Mouse (Mus musculus) embryonic fibroblast, embryonic 13.5 days (primary cell): ENCODE measurements at regions not wholly inside any gene's neighbourhood (a gene's known extent, or its start where the extent isn't known, plus 50 kb on each side); places are given as distances from the start of the nearest gene placed in this dataset.

ENCODE experiments used
- H3K27ac ChIP-seq: 2 replicates; pipeline ENCODE4 v1.5.1; 2012; ENCODE audit warnings: low read length, control low read depth, inconsistent platforms; ENCODE audit not compliant: insufficient read depth
- H3K4me1 ChIP-seq: 2 replicates; pipeline ENCODE4 v1.6.1; 2011; ENCODE audit warnings: low read length; ENCODE audit not compliant: control insufficient read depth, insufficient read depth
- H3K4me3 ChIP-seq: 2 replicates; pipeline ENCODE4 v1.5.1; 2011; ENCODE audit warnings: mild to moderate bottlenecking, control low read depth, low read length; ENCODE audit not compliant: insufficient read depth
- CTCF ChIP-seq: IDR thresholded peaks from 2 replicates; pipeline ENCODE4 v1.5.1; 2011; ENCODE audit warnings: mild to moderate bottlenecking, control low read depth, low read length, moderate library complexity, borderline replicate concordance; ENCODE audit not compliant: insufficient read depth
- POLR2A ChIP-seq: IDR thresholded peaks from 2 replicates; pipeline ENCODE4 v1.6.1; 2011; ENCODE audit warnings: low read depth, mild to moderate bottlenecking, control low read depth, low read length, moderate library complexity

DNA sequence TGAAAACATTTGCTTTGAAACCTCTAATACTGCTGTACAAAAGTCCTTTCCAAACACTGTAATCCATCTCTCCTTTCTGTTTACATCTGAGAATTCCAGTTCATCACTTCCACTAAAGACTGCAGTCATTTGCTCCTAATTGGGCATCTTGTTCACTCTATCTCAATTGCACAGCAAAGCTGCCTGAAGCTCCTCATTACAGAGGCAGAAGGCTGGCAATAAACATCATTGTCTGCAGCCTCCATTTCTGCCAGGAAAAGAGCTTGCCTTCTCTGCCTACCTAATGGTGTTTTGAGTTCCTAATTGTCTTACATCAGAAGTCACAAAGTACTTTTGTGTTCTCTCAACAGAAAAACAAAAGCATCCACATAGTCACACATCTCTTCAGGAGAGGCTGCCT lies 207.7 kb downstream of the Kcnj2 start:
- Histone ChIP-seq H3K27ac (no peak overlapping the region), H3K4me1 (no peaks in the 10 kb centered on the region), H3K4me3 (no peak overlapping the region)
- no peak for TF ChIP-seq POLR2A
- TF ChIP-seq CTCF = no peak

DNA sequence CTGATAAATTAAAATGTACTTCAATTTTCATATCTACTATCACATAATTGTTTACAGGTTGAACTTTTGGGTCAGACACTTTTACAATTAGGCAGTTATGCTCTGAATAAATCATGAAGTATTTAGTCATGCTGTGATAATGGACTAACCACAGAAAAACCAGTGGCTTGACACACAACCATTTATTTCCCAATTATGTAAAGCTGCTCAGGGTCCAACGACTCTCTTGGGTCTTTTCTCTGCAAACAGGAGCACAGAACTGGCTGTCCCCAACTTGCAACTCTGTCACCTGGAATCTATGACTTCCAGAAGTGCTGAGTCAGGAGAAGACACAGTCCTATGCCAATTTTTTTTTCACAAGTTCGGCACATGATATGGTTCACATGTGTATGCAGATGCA lies 214.8 kb downstream of the Kcnj2 start:
- Histone ChIP-seq H3K4me3 (no peak overlapping the region), H3K27ac (no peak overlapping the region), H3K4me1 (no peaks in the 10 kb centered on the region)
- TF ChIP-seq POLR2A = no peak
- no peak for TF ChIP-seq CTCF

DNA sequence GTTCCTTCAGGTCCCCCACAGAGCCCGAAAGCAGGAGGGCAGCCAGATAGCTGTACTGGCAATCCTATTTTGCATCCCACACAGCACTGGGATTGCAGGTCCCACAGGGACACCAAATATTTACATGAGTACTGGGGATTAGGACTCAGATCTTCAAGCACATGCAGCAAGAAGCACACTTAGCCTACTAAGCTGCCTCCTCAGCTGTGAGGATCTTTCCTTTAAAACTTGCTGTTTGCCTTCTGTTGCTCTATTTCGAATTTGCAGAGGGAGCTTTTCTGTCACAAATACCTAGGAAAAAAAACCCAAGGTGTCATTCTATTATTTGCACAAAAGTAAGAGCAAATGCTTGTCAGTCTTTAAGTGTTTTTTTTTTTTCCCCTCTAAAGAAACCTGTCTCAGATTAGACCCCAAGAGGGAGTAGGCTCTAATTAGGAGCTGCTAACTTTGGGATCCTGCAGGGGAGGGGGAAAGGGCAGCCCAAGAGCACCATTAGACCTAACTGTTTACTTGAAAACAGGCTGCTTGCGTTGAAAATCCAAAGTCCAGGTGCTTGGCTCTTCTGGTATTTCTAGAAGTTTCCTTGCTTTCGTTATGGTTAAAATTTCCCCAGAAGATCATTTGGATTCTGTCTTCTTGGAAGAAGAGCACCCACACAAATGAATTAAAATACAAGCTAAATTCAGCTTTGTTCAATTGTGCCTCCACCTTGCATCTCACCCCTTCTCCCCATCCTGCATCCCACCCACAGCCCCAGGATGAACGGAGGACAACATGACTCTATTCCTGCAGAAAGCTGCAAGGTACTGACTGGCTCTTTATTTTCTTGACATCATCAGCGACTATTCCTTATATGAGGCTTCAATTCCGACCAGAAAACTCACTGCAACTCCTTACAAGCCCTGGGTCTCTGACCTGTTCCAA lies 215.5 kb downstream of the Kcnj2 start:
- Histone ChIP-seq H3K27ac (no peak overlapping the region), H3K4me1 (no peaks in the 10 kb centered on the region), H3K4me3 (no peak overlapping the region)
- no peak for TF ChIP-seq POLR2A
- TF ChIP-seq CTCF = no peak

DNA sequence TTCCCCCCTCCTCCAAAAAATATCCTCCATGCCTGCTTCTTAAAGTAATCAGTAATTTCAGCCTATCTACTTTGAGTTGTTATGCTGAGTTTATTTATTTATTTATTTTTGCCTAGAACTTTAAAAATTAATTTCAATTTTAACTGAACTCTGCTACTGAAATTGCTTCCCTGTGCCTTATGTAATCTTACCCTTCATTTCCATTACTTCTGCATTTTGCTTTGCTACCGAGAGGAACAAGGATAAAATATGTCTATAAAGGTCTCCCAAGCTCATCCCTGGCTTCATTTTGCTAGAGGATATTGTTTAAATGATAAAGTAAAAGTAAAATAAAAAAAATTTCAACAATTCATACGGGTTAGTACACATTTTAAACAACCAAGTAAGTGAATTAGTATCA lies 216.3 kb downstream of the Kcnj2 start:
- Histone ChIP-seq H3K4me3 (no peak overlapping the region), H3K4me1 (no peaks in the 10 kb centered on the region), H3K27ac (no peak overlapping the region)
- TF ChIP-seq CTCF (no peak), POLR2A (no peak)

DNA sequence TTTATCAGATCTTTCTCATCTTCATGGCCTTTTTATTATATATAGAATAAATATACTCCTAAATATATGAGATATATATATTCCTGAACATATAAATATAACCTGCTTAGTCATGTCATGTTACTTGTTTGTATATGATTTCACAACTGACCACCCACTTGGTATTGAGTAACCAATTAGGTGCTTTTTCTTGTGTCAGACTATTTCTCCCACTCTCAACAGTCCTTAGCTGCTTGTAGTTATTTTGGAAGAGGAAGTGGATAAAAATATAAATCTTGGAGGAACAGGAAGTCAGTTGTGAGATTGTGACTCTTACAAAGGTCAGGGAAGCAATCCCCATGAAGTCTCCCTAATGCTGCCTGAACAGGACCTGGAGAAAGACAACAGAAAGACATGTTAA lies 224.6 kb downstream of the Kcnj2 start:
- H3K4me3 ChIP-seq = no peak overlapping the region
- no peaks in the 10 kb centered on the region for H3K4me1 ChIP-seq
- no peak overlapping the region for H3K27ac ChIP-seq
- no peak for TF ChIP-seq POLR2A
- no peak for TF ChIP-seq CTCF

DNA sequence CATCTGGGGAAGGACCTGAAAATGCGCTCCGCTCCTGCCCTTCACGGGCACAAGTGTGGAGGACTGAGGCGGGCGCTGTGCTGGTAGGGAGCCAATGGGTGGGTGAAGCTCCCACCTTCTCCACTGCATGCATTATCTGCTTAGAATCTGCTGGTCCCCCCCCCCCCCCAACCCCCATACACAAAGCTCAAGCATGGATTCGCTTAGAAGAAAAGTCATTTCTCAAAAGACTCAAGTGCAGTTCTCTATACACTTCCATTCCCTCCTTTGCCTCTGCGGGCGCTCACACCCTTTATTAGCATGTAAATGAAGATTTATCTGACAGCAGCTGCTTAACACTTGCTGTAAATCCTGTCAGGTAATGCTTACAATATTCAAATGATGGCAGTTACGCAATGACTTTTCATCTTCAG lies 230.4 kb downstream of the Kcnj2 start:
- no peak overlapping the region for H3K4me3 ChIP-seq
- TF ChIP-seq POLR2A (no peak), CTCF (no peak)
- H3K4me1 ChIP-seq = no peaks in the 10 kb centered on the region
- H3K27ac ChIP-seq = no peak overlapping the region

DNA sequence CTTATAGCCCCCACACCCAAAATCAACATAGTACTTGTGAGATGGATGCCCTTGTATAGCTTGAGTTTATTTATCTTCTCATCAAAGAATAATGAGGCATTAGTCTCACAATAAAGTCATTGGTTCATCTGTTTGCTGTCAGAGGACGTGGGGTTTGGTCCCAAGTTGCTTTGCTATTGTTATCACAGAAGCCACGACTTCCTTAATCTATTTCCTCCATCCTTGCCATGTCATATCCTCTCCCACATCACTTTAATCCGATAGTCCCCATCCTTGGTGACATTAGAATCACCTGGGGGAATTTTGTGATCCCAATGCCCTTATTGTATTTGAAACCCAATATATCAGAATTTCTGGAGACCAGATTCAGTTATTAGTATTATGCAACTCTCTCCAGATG lies 246.8 kb downstream of the Kcnj2 start:
- TF ChIP-seq CTCF (no peak), POLR2A (no peak)
- H3K27ac ChIP-seq = no peak overlapping the region
- H3K4me1 ChIP-seq = no peaks in the 10 kb centered on the region
- H3K4me3 ChIP-seq = no peak overlapping the region

DNA sequence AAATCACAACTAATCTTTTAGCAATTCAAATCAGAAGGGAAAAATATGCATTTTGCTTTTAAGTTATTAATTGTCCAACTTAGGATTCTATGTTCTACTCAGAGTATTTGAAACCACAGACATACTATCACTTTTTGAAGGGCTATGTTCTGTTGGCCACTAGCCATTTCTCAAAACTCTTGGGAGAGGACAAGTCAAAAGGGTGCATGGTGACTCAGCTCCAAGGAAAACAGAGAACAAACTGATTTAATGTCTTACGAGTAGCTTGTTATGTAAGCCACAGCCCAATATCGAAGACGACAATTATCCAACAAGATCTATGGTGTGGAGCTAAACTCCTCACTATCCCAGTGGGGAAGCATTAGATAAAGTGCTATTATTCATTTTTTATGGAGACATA lies 247.6 kb downstream of the Kcnj2 start:
- TF ChIP-seq POLR2A (no peak), CTCF (no peak)
- H3K4me3 ChIP-seq = no peak overlapping the region
- H3K4me1 ChIP-seq = no peaks in the 10 kb centered on the region
- H3K27ac ChIP-seq = no peak overlapping the region

DNA sequence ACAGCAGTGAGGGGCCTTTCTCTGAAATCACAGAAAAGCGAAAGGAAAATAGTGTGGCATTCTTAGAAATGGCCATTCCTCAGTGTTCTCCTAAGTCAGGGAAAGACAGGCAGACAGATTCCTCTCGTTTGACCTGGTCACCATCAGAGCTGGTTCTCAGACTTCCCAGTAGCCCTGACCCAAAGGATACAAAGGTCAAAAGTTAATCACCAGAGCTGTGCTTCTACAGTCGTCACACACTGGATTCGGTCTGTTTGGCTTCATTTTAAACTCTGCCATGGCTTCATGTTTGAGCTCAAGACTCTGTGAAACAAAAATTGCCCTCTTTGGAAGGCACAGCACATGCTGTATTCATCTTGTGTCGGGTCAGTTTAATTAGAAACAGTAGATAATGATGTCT lies 255.6 kb downstream of the Kcnj2 start:
- no peak overlapping the region for H3K4me3 ChIP-seq
- H3K27ac ChIP-seq = no peak overlapping the region
- H3K4me1 ChIP-seq = no peaks in the 10 kb centered on the region
- TF ChIP-seq POLR2A = no peak
- no peak for TF ChIP-seq CTCF

DNA sequence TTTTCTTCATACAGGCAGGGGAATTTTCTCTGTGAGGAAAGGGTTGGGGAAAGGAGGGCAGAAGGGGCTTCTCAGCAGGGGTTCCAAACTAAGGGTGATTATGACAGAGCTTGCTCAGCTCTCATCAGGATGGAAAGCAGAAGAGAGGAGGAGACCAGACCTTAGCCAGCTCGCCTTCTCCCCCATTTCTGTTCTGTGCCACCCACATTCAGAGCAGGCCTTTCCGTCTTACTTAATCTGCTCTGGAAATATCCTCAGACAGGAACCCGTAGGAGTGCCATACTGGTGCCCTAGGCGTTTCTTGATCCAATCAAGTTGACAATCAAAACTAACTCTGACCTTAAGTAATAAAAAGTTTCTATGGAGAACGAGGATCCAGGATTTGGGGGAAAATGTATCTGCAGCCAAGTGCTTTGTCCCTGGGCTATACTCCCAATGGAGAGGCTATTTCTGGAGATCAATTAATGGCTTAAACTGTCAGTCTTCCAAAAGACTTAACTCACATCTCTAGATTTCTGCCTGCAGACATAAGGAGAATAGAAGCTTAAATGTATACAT lies 258.6 kb downstream of the Kcnj2 start:
- TF ChIP-seq CTCF (no peak), POLR2A (no peak)
- Histone ChIP-seq H3K27ac (no peak overlapping the region), H3K4me3 (no peak overlapping the region), H3K4me1 (no peaks in the 10 kb centered on the region)

DNA sequence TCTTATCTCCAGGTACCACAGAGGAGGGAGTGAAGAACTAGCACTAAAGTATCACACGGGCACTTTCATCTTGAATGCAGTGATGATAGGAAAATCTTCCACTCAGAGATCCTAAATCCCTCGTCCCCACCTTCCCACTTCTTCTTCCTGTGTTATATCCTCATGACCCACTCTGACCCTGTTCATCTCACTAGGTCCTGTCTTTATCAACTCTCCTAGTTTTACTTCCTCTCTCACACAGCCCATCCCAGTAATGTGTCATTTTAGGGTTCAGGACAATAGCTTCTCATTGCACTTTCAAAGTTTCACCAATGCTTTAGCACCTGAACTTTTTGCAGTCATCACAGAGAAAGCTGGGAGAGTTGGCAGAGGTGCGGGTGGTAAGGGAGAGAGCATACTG lies 261.0 kb downstream of the Kcnj2 start:
- TF ChIP-seq CTCF = no peak
- no peak for TF ChIP-seq POLR2A
- Histone ChIP-seq H3K27ac (no peak overlapping the region), H3K4me1 (no peaks in the 10 kb centered on the region), H3K4me3 (no peak overlapping the region)
